Mouse (Mus musculus): Measurements from ENCODE around the gene Ssxb8. TPM values are rescaled to one million over a fixed set of nuclear protein-coding genes. Genes with fewer than 3 reads are reported as not detected.

The Ssxb8 gene
- not detected for polyA plus RNA-seq (2014; fragmentation: Illumina TruSeq; extraction: RNeasy Lipid Tissue Mini Kit (QIAGEN cat#74804); ENCODE audit: low read depth, low replicate concordance)

DNA sequence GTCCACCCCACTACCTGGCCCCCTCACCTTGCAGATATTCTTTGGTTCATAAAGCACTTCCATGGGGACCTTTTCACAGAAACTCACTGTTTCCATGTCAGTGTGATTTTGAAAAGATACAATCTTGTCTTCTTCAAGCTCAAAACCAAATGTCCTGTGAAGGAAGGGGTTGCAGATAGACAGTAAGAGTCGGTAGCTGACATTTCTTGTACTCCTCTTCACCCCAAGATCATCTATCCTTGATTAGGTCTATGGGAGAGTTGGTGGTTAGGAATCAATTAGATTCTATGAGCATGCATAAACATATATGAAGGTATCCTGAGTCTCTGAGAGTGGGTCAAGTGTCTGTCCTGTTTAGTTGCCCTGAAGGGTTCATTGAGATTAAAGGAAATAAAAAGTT, at the start of gene Ssxb8:
TSS of gene Ssxb8 (minus strand) at position 101 of the 400 bp plus-strand sequence.

Other genes with a start within 250 kb of the Ssxb8 start
- not detected for gene Ssxb2, start 229.1 kb downstream of the Ssxb8 start, polyA plus RNA-seq (2014; fragmentation: Illumina TruSeq; extraction: RNeasy Lipid Tissue Mini Kit (QIAGEN cat#74804); ENCODE audit: low read depth, low replicate concordance)
- not detected for gene Gm14459, start 165.9 kb downstream of the Ssxb8 start, polyA plus RNA-seq (2014; fragmentation: Illumina TruSeq; extraction: RNeasy Lipid Tissue Mini Kit (QIAGEN cat#74804); ENCODE audit: low read depth, low replicate concordance)
- gene Ssxb6, start 142.6 kb downstream of the Ssxb8 start, polyA plus RNA-seq (2014; fragmentation: Illumina TruSeq; extraction: RNeasy Lipid Tissue Mini Kit (QIAGEN cat#74804); ENCODE audit: low read depth, low replicate concordance) = not detected
- gene Ssxb3, start 99.0 kb downstream of the Ssxb8 start, polyA plus RNA-seq (2014; fragmentation: Illumina TruSeq; extraction: RNeasy Lipid Tissue Mini Kit (QIAGEN cat#74804); ENCODE audit: low read depth, low replicate concordance) = not detected
- not detected for gene Ssx9, start 57.6 kb upstream of the Ssxb8 start, polyA plus RNA-seq (2014; fragmentation: Illumina TruSeq; extraction: RNeasy Lipid Tissue Mini Kit (QIAGEN cat#74804); ENCODE audit: low read depth, low replicate concordance)
- not detected for gene Ssxb5, start 112.8 kb upstream of the Ssxb8 start, polyA plus RNA-seq (2014; fragmentation: Illumina TruSeq; extraction: RNeasy Lipid Tissue Mini Kit (QIAGEN cat#74804); ENCODE audit: low read depth, low replicate concordance)
- not detected for gene Gm6592, start 153.2 kb upstream of the Ssxb8 start, polyA plus RNA-seq (2014; fragmentation: Illumina TruSeq; extraction: RNeasy Lipid Tissue Mini Kit (QIAGEN cat#74804); ENCODE audit: low read depth, low replicate concordance)
- gene Gm5751, start 183.4 kb upstream of the Ssxb8 start, polyA plus RNA-seq (2014; fragmentation: Illumina TruSeq; extraction: RNeasy Lipid Tissue Mini Kit (QIAGEN cat#74804); ENCODE audit: low read depth, low replicate concordance) = not detected
- 0.82 TPM for gene B630019K06Rik, start 201.5 kb upstream of the Ssxb8 start, polyA plus RNA-seq (2014; fragmentation: Illumina TruSeq; extraction: RNeasy Lipid Tissue Mini Kit (QIAGEN cat#74804); ENCODE audit: low read depth, low replicate concordance)